Mouse (Mus musculus) midbrain, embryonic 12.5 days (tissue): Measurements from ENCODE around the gene Pdss2. TPM values are rescaled to one million over a fixed set of nuclear protein-coding genes. Genes with fewer than 3 reads are reported as not detected.

Source experiments
- ATAC-seq: fragments of 200-750 bp; cut with Nextera tagmentation; 2 replicates; pipeline ENCODE4 v1.8.0; 2017; ENCODE audit warnings: low read depth, moderate TSS enrichment, moderate library complexity; ENCODE audit not compliant: low FRiP score
- H3K27ac ChIP-seq: fragments of 300-500 bp; sonication (generic); replicated peaks from 2 replicates; pipeline ENCODE4 v1.5.1; 2016; ENCODE audit warnings: mild to moderate bottlenecking
- H3K27me3 ChIP-seq: fragments of 300-500 bp; sonication (generic); 2 replicates; pipeline ENCODE4 v1.6.1; 2016; ENCODE audit warnings: mild to moderate bottlenecking
- H3K36me3 ChIP-seq: fragments of 300-500 bp; sonication (generic); 2 replicates; pipeline ENCODE4 v1.6.1; 2016
- H3K4me1 ChIP-seq: fragments of 300-500 bp; sonication (generic); 2 replicates; pipeline ENCODE4 v1.6.1; 2016
- H3K4me2 ChIP-seq: fragments of 300-500 bp; sonication (generic); replicated peaks from 2 replicates; pipeline ENCODE4 v1.6.1; 2016; ENCODE audit warnings: mild to moderate bottlenecking, moderate library complexity
- H3K4me3 ChIP-seq: fragments of 300-500 bp; sonication (generic); 2 replicates; pipeline ENCODE4 v1.5.1; 2016; ENCODE audit warnings: mild to moderate bottlenecking
- H3K9ac ChIP-seq: fragments of 300-500 bp; sonication (generic); replicated peaks from 2 replicates; pipeline ENCODE4 v1.6.1; 2016; ENCODE audit warnings: mild to moderate bottlenecking, moderate library complexity
- H3K9me3 ChIP-seq: fragments of 300-500 bp; sonication (generic); 2 replicates; pipeline ENCODE4 v1.6.1; 2016; ENCODE audit warnings: mild to moderate bottlenecking
- WGBS: fragments of 180-500 bp; shearing (Covaris S2); methylation state at CpG from one replicate; pipeline ENCODE4 v1.1.7; 2016; 5-methylcytosine and 5-hydroxymethylcytosine counted together
- polyA plus RNA-seq: library from polyadenylated mRNA; unstranded; fragments of >200 nt; fragmentation: Nextera tagmentation; extraction: Ambion mirVana; gene quantifications from 2 replicates; pipeline ENCODE4 v1.2.1, GENCODE M21; 2016

The Pdss2 gene
- polyA plus RNA-seq, 1 experiment from 2014 or later: 17.3 TPM

DNA sequence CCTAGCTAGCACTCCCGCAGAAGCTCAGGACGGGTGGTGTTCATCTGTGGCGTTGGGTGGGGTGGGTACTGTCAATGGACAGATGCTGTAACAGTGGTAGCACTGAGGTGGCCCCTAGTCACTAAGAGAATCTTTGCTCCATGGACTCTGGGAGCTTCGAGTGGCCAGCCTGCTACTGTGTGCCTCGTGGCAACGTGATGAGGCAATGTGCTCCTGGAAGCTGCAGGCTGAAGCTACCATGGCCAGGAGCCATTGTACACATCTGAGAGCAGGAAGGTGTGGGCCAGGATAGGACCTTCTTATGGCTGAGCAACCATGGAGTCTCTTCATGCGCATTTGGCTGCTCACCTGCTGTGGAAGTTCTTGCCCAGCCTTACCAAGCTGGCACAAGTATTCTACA lies 287.9 kb downstream of the Pdss2 start:
- H3K27me3 ChIP-seq: no peaks in the 10 kb centered on the region
- H3K9ac ChIP-seq: no peak overlapping the region
- ATAC-seq: no peak
- no peaks in the 10 kb centered on the region for H3K4me1 ChIP-seq
- H3K9me3 ChIP-seq: no peaks in the 10 kb centered on the region
- H3K4me2 ChIP-seq: no peak overlapping the region
- H3K36me3 ChIP-seq: peaks cover 51% of the 10 kb centered on the region
- 93% methylated on average over 7 of the region's 7 CpGs for WGBS
- no peak overlapping the region for H3K27ac ChIP-seq
- H3K4me3 ChIP-seq: no peak overlapping the region

DNA sequence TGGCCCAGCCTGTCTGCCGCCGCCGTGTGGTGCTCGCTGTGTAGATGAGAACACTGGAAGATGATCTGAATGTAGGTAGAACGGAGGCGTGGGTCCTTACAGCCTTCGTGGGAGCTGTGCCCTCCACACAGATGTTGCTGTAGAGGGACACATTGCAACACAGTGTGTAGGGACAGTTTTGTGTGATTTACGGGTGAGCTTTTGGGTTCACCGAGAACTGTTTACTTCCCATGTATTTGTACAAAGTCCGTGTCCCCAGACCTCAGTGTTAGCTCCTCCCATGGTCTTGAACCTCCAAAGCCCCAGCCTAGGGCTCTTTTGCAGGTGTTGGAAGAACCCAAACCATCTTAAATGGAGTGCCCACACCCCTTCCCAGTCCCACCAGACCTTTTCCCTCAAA lies 291.7 kb downstream of the Pdss2 start:
- no peak overlapping the region for H3K27ac ChIP-seq
- peaks cover 51% of the 10 kb centered on the region for H3K36me3 ChIP-seq
- H3K4me2 ChIP-seq: no peak overlapping the region
- no peaks in the 10 kb centered on the region for H3K27me3 ChIP-seq
- no peak overlapping the region for H3K4me3 ChIP-seq
- H3K9me3 ChIP-seq: no peaks in the 10 kb centered on the region
- no peak overlapping the region for H3K9ac ChIP-seq
- 94% methylated on average over 10 of the region's 10 CpGs for WGBS
- no peak for ATAC-seq
- no peaks in the 10 kb centered on the region for H3K4me1 ChIP-seq

Other genes starting within 250 kb of the Pdss2 start
- 9.2 and 11.9 TPM in 2 replicates for gene Sobp, start 47.0 kb upstream of the Pdss2 start, polyA plus RNA-seq
- 1.9 and 2.2 TPM in 2 replicates for gene 9030612E09Rik, start 46.8 kb upstream of the Pdss2 start, polyA plus RNA-seq